Mouse (Mus musculus): ENCODE measurements at regions not wholly inside any gene's neighbourhood (a gene's known extent, or its start where the extent isn't known, plus 50 kb on each side); places are given as distances from the start of the nearest gene placed in this dataset.

- ATAC-seq (replicated peaks; ENCODE audit: insufficient number of reproducible peaks, low FRiP score, low TSS enrichment, low read depth) (no peak), DNase-seq (ENCODE audit: low spot score) (no peak)
- no peaks in the 10 kb centered on the region for H3K27me3 ChIP-seq (ENCODE audit: control insufficient read depth, insufficient read depth, low read length)
- no peaks in the 10 kb centered on the region for H3K9me3 ChIP-seq (replicated peaks; ENCODE audit: control insufficient read depth, low read length)
- no peaks in the 10 kb centered on the region for H3K36me3 ChIP-seq (replicated peaks; ENCODE audit: control insufficient read depth, insufficient read depth, low read depth, low read length)
- H3K27ac ChIP-seq (replicated peaks; ENCODE audit: low read depth, low read length) = no peak overlapping the region
- 64% methylated on average over 9 of the region's 9 CpGs for WGBS
- no peak overlapping the region for H3K9ac ChIP-seq (replicated peaks; ENCODE audit: low read length)
- H3K4me3 ChIP-seq (ENCODE audit: low read depth, low read length) = no peak overlapping the region
- no peaks in the 10 kb centered on the region for H3K4me1 ChIP-seq (ENCODE audit: control insufficient read depth, insufficient read depth, low read length)
- no peak overlapping the region for H3K4me2 ChIP-seq (ENCODE audit: low read depth, low read length)
Measured at GRCm38 (mm10) chr1:121709317-121709860, 141.6 kb upstream of the Ddx18 start.

GRCm38 (mm10) chr1:121708301-121708700 lies 140.5 kb upstream of the Ddx18 start:
- Histone ChIP-seq H3K4me1 (ENCODE audit: control insufficient read depth, insufficient read depth, low read length) (no peaks in the 10 kb centered on the region), H3K27ac (replicated peaks; ENCODE audit: low read depth, low read length) (no peak overlapping the region), H3K4me2 (ENCODE audit: low read depth, low read length) (no peak overlapping the region), H3K9ac (replicated peaks; ENCODE audit: low read length) (no peak overlapping the region), H3K27me3 (ENCODE audit: control insufficient read depth, insufficient read depth, low read length) (no peaks in the 10 kb centered on the region), H3K4me3 (ENCODE audit: low read depth, low read length) (no peak overlapping the region), H3K36me3 (replicated peaks; ENCODE audit: control insufficient read depth, insufficient read depth, low read depth, low read length) (no peaks in the 10 kb centered on the region), H3K9me3 (replicated peaks; ENCODE audit: control insufficient read depth, low read length) (no peaks in the 10 kb centered on the region)
- DNase-seq (ENCODE audit: low spot score) (no peak), ATAC-seq (replicated peaks; ENCODE audit: insufficient number of reproducible peaks, low FRiP score, low TSS enrichment, low read depth) (no peak)
- WGBS = 72% methylated on average over 10 of the region's 10 CpGs

GRCm38 (mm10) chr1:121701826-121702225 lies 134.0 kb upstream of the Ddx18 start:
- no peak overlapping the region for H3K4me2 ChIP-seq (ENCODE audit: low read depth, low read length)
- no peaks in the 10 kb centered on the region for H3K9me3 ChIP-seq (replicated peaks; ENCODE audit: control insufficient read depth, low read length)
- no peaks in the 10 kb centered on the region for H3K36me3 ChIP-seq (replicated peaks; ENCODE audit: control insufficient read depth, insufficient read depth, low read depth, low read length)
- ATAC-seq (replicated peaks; ENCODE audit: insufficient number of reproducible peaks, low FRiP score, low TSS enrichment, low read depth) = peak; percentile 51; the same call in 1 of the 2 replicates
- no peak overlapping the region for H3K9ac ChIP-seq (replicated peaks; ENCODE audit: low read length)
- no peak overlapping the region for H3K27ac ChIP-seq (replicated peaks; ENCODE audit: low read depth, low read length)
- DNase-seq (ENCODE audit: low spot score) = peak; percentile 75
- H3K4me3 ChIP-seq (ENCODE audit: low read depth, low read length) = no peak overlapping the region
- WGBS = 26% methylated on average over 7 of the region's 7 CpGs
- no peaks in the 10 kb centered on the region for H3K27me3 ChIP-seq (ENCODE audit: control insufficient read depth, insufficient read depth, low read length)
- H3K4me1 ChIP-seq (ENCODE audit: control insufficient read depth, insufficient read depth, low read length) = no peaks in the 10 kb centered on the region

DNA sequence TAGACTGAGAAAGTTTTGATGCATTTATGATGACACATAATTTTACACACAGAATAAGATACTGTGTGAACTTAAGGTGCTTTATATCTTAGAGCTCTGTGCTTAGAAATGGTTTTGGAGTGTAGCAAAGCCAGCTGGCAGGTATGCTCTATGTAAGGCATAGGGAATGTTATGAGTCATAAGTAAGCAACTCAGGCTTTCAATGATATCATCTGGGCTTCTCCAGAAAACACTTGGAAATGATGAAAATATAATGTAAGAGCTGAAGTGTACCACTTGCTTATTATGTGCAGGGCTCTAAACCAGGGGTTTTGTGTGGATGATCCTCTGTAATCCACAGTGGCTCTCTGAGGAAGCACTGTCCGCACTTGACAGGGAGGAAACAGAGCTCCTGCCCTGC lies 86.1 kb upstream of the Ddx18 start:
- Histone ChIP-seq H3K4me3 (ENCODE audit: low read depth, low read length) (no peak overlapping the region), H3K4me2 (ENCODE audit: low read depth, low read length) (no peak overlapping the region), H3K27me3 (ENCODE audit: control insufficient read depth, insufficient read depth, low read length) (no peaks in the 10 kb centered on the region), H3K27ac (replicated peaks; ENCODE audit: low read depth, low read length) (no peak overlapping the region), H3K9me3 (replicated peaks; ENCODE audit: control insufficient read depth, low read length) (no peaks in the 10 kb centered on the region; the same call in 1 of the 2 replicates), H3K9ac (replicated peaks; ENCODE audit: low read length) (no peak overlapping the region), H3K36me3 (replicated peaks; ENCODE audit: control insufficient read depth, insufficient read depth, low read depth, low read length) (no peaks in the 10 kb centered on the region), H3K4me1 (ENCODE audit: control insufficient read depth, insufficient read depth, low read length) (no peaks in the 10 kb centered on the region)
- ATAC-seq (replicated peaks; ENCODE audit: insufficient number of reproducible peaks, low FRiP score, low TSS enrichment, low read depth) (no peak), DNase-seq (ENCODE audit: low spot score) (no peak)
- WGBS = 91% methylated on average over 1 of the region's 1 CpGs

- Histone ChIP-seq H3K4me3 (ENCODE audit: low read depth, low read length) (no peak overlapping the region), H3K36me3 (replicated peaks; ENCODE audit: control insufficient read depth, insufficient read depth, low read depth, low read length) (no peaks in the 10 kb centered on the region), H3K4me2 (ENCODE audit: low read depth, low read length) (no peak overlapping the region), H3K4me1 (ENCODE audit: control insufficient read depth, insufficient read depth, low read length) (no peaks in the 10 kb centered on the region), H3K9me3 (replicated peaks; ENCODE audit: control insufficient read depth, low read length) (no peaks in the 10 kb centered on the region; the same call in 1 of the 2 replicates), H3K9ac (replicated peaks; ENCODE audit: low read length) (no peak overlapping the region), H3K27me3 (ENCODE audit: control insufficient read depth, insufficient read depth, low read length) (no peaks in the 10 kb centered on the region), H3K27ac (replicated peaks; ENCODE audit: low read depth, low read length) (no peak overlapping the region)
- WGBS = 94% methylated on average over 3 of the region's 3 CpGs
- DNase-seq (ENCODE audit: low spot score) (no peak), ATAC-seq (replicated peaks; ENCODE audit: insufficient number of reproducible peaks, low FRiP score, low TSS enrichment, low read depth) (no peak)
Measured at GRCm38 (mm10) chr1:121650071-121650470, 82.3 kb upstream of the Ddx18 start.

DNA sequence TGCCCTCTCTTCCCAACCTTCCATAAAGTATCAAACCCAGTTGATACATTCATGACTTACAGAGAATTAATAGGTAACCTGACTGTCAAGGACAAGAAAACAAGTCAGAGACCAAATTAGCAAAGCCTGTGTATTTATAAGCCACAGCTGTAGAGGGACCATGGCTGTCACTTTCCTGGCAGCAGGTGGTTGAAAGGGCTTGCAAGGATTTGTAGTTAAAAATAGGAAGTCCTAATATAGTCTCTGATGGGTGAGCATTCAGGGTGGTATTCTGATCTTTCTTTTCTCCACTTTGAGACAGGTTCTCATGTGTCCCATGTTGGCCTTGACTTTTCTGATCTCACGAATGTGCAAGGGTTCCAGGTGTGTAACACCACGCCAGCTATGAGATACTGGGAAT lies 63.7 kb upstream of the Ddx18 start:
- H3K27ac ChIP-seq (replicated peaks; ENCODE audit: low read depth, low read length) = no peak overlapping the region
- no peaks in the 10 kb centered on the region for H3K9me3 ChIP-seq (replicated peaks; ENCODE audit: control insufficient read depth, low read length)
- 77% methylated on average over 2 of the region's 2 CpGs for WGBS
- H3K9ac ChIP-seq (replicated peaks; ENCODE audit: low read length) = no peak overlapping the region
- no peak overlapping the region for H3K4me3 ChIP-seq (ENCODE audit: low read depth, low read length)
- no peaks in the 10 kb centered on the region for H3K27me3 ChIP-seq (ENCODE audit: control insufficient read depth, insufficient read depth, low read length)
- DNase-seq (ENCODE audit: low spot score) (no peak), ATAC-seq (replicated peaks; ENCODE audit: insufficient number of reproducible peaks, low FRiP score, low TSS enrichment, low read depth) (no peak)
- H3K36me3 ChIP-seq (replicated peaks; ENCODE audit: control insufficient read depth, insufficient read depth, low read depth, low read length) = no peaks in the 10 kb centered on the region
- H3K4me1 ChIP-seq (ENCODE audit: control insufficient read depth, insufficient read depth, low read length) = no peaks in the 10 kb centered on the region
- H3K4me2 ChIP-seq (ENCODE audit: low read depth, low read length) = no peak overlapping the region

DNA sequence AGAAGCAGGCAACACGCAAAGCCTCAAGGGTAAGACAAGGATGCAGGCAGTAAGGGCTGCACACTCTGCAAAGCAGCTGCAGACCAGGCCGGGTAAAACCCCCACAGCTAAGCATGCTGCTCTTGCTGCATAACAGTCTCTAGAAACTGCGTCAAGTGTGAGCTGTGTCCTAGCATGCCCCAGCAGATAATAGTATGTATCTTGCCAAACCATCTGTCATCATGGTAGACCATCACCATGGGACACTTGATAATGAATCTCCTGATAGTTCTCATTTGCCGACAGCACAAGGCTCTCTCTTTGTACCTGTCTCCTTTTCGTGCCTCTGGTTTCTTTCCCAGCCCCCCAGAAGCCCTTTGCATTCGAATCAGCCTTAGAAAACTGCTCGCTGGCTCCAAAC lies 52.5 kb upstream of the Ddx18 start:
- H3K27ac ChIP-seq (replicated peaks; ENCODE audit: low read depth, low read length) = no peak overlapping the region
- H3K27me3 ChIP-seq (ENCODE audit: control insufficient read depth, insufficient read depth, low read length) = no peaks in the 10 kb centered on the region
- ATAC-seq (replicated peaks; ENCODE audit: insufficient number of reproducible peaks, low FRiP score, low TSS enrichment, low read depth) (no peak; the same call in 1 of the 2 replicates), DNase-seq (ENCODE audit: low spot score) (no peak)
- no peaks in the 10 kb centered on the region for H3K9me3 ChIP-seq (replicated peaks; ENCODE audit: control insufficient read depth, low read length)
- no peaks in the 10 kb centered on the region for H3K4me1 ChIP-seq (ENCODE audit: control insufficient read depth, insufficient read depth, low read length)
- H3K4me3 ChIP-seq (ENCODE audit: low read depth, low read length) = no peak overlapping the region
- H3K36me3 ChIP-seq (replicated peaks; ENCODE audit: control insufficient read depth, insufficient read depth, low read depth, low read length) = no peaks in the 10 kb centered on the region
- H3K4me2 ChIP-seq (ENCODE audit: low read depth, low read length) = no peak overlapping the region
- 80% methylated on average over 7 of the region's 7 CpGs for WGBS
- no peak overlapping the region for H3K9ac ChIP-seq (replicated peaks; ENCODE audit: low read length)

- Histone ChIP-seq H3K27me3 (ENCODE audit: control insufficient read depth, insufficient read depth, low read length) (no peaks in the 10 kb centered on the region), H3K9ac (replicated peaks; ENCODE audit: low read length) (no peak overlapping the region), H3K27ac (replicated peaks; ENCODE audit: low read depth, low read length) (no peak overlapping the region), H3K36me3 (replicated peaks; ENCODE audit: control insufficient read depth, insufficient read depth, low read depth, low read length) (no peaks in the 10 kb centered on the region), H3K4me1 (ENCODE audit: control insufficient read depth, insufficient read depth, low read length) (no peaks in the 10 kb centered on the region), H3K9me3 (replicated peaks; ENCODE audit: control insufficient read depth, low read length) (no peaks in the 10 kb centered on the region), H3K4me2 (ENCODE audit: low read depth, low read length) (no peak overlapping the region), H3K4me3 (ENCODE audit: low read depth, low read length) (no peak overlapping the region)
- no peak for ATAC-seq (replicated peaks; ENCODE audit: insufficient number of reproducible peaks, low FRiP score, low TSS enrichment, low read depth)
- no peak for DNase-seq (ENCODE audit: low spot score)
Measured at GRCm38 (mm10) chr1:121618550-121618949, 50.8 kb upstream of the Ddx18 start.
